Mouse (Mus musculus) thymus, adult 2 months (tissue): ENCODE measurements around the gene Pced1b.

ENCODE experiments used
- CTCF ChIP-seq: fragments of 200-500 bp; IDR thresholded peaks from 2 replicates; pipeline ENCODE4 v1.5.1; 2012; ENCODE audit warnings: mild to moderate bottlenecking, control low read depth, low read length, moderate library complexity, borderline replicate concordance; ENCODE audit not compliant: control insufficient read depth, poor library complexity, insufficient read depth; ENCODE audit errors: extremely low read depth
- POLR2A ChIP-seq: fragments of 200-500 bp; IDR thresholded peaks from 2 replicates; pipeline ENCODE4 v1.6.1; 2012; ENCODE audit warnings: mild to moderate bottlenecking, low read length, control low read depth, moderate library complexity; ENCODE audit not compliant: control insufficient read depth, poor library complexity, insufficient read depth; ENCODE audit errors: extremely low read depth

- TF ChIP-seq CTCF (no peak), POLR2A (no peak)
Measured at GRCm38 (mm10) chr15:97223431-97223830, 23.5 kb upstream of the Pced1b start.
